Mouse (Mus musculus): ENCODE measurements at regions not wholly inside any gene's neighbourhood (a gene's known extent, or its start where the extent isn't known, plus 50 kb on each side); places are given as distances from the start of the nearest gene placed in this dataset.

GRCm38 (mm10) chr11:112137401-112138020 lies 644.5 kb upstream of the Sox9 start:
- no peak for ATAC-seq (replicated peaks in 1 of 2; ENCODE audit: insufficient read depth in 1 of 2, low FRiP score in 2 of 2, low TSS enrichment in 1 of 2, low read depth in 1 of 2, poor library complexity in 2 of 2, severe bottlenecking in 2 of 2)

GRCm38 (mm10) chr11:112140058-112140457 lies 642.0 kb upstream of the Sox9 start:
- ATAC-seq (replicated peaks in 1 of 2; ENCODE audit: insufficient read depth in 1 of 2, low FRiP score in 2 of 2, low TSS enrichment in 1 of 2, low read depth in 1 of 2, poor library complexity in 2 of 2, severe bottlenecking in 2 of 2) = peak; percentile 51 to 71; a peak in 2 of 4 replicates

GRCm38 (mm10) chr11:112140495-112140894 lies 641.5 kb upstream of the Sox9 start:
- ATAC-seq (replicated peaks in 1 of 2; ENCODE audit: insufficient read depth in 1 of 2, low FRiP score in 2 of 2, low TSS enrichment in 1 of 2, low read depth in 1 of 2, poor library complexity in 2 of 2, severe bottlenecking in 2 of 2) = no peak

GRCm38 (mm10) chr11:112140912-112141311 lies 641.1 kb upstream of the Sox9 start:
- no peak for ATAC-seq (replicated peaks in 1 of 2; ENCODE audit: insufficient read depth in 1 of 2, low FRiP score in 2 of 2, low TSS enrichment in 1 of 2, low read depth in 1 of 2, poor library complexity in 2 of 2, severe bottlenecking in 2 of 2)

- ATAC-seq (replicated peaks in 1 of 2; ENCODE audit: insufficient read depth in 1 of 2, low FRiP score in 2 of 2, low TSS enrichment in 1 of 2, low read depth in 1 of 2, poor library complexity in 2 of 2, severe bottlenecking in 2 of 2) = no peak
Measured at GRCm38 (mm10) chr11:112152051-112152450, 630.0 kb upstream of the Sox9 start.

- ATAC-seq (replicated peaks in 1 of 2; ENCODE audit: insufficient read depth in 1 of 2, low FRiP score in 2 of 2, low TSS enrichment in 1 of 2, low read depth in 1 of 2, poor library complexity in 2 of 2, severe bottlenecking in 2 of 2) = no peak
Measured at GRCm38 (mm10) chr11:112153198-112153597, 628.8 kb upstream of the Sox9 start.

GRCm38 (mm10) chr11:112154712-112155319 lies 627.2 kb upstream of the Sox9 start:
- no peak for ATAC-seq (replicated peaks in 1 of 2; ENCODE audit: insufficient read depth in 1 of 2, low FRiP score in 2 of 2, low TSS enrichment in 1 of 2, low read depth in 1 of 2, poor library complexity in 2 of 2, severe bottlenecking in 2 of 2)

GRCm38 (mm10) chr11:112155339-112155955 lies 626.6 kb upstream of the Sox9 start:
- peak; percentile 48 to 49; a peak in 3 of 4 replicates for ATAC-seq (replicated peaks in 1 of 2; ENCODE audit: insufficient read depth in 1 of 2, low FRiP score in 2 of 2, low TSS enrichment in 1 of 2, low read depth in 1 of 2, poor library complexity in 2 of 2, severe bottlenecking in 2 of 2)

- ATAC-seq (replicated peaks in 1 of 2; ENCODE audit: insufficient read depth in 1 of 2, low FRiP score in 2 of 2, low TSS enrichment in 1 of 2, low read depth in 1 of 2, poor library complexity in 2 of 2, severe bottlenecking in 2 of 2) = no peak
Measured at GRCm38 (mm10) chr11:112163681-112164265, 618.3 kb upstream of the Sox9 start.

- ATAC-seq (replicated peaks in 1 of 2; ENCODE audit: insufficient read depth in 1 of 2, low FRiP score in 2 of 2, low TSS enrichment in 1 of 2, low read depth in 1 of 2, poor library complexity in 2 of 2, severe bottlenecking in 2 of 2) = no peak
Measured at GRCm38 (mm10) chr11:112173585-112173984, 608.4 kb upstream of the Sox9 start.

GRCm38 (mm10) chr11:112175302-112175701 lies 606.7 kb upstream of the Sox9 start:
- ATAC-seq (replicated peaks in 1 of 2; ENCODE audit: insufficient read depth in 1 of 2, low FRiP score in 2 of 2, low TSS enrichment in 1 of 2, low read depth in 1 of 2, poor library complexity in 2 of 2, severe bottlenecking in 2 of 2) = no peak

GRCm38 (mm10) chr11:112180666-112181065 lies 601.4 kb upstream of the Sox9 start:
- no peak for ATAC-seq (replicated peaks in 1 of 2; ENCODE audit: insufficient read depth in 1 of 2, low FRiP score in 2 of 2, low TSS enrichment in 1 of 2, low read depth in 1 of 2, poor library complexity in 2 of 2, severe bottlenecking in 2 of 2)

GRCm38 (mm10) chr11:112197620-112198268 lies 584.3 kb upstream of the Sox9 start:
- ATAC-seq (replicated peaks in 1 of 2; ENCODE audit: insufficient read depth in 1 of 2, low FRiP score in 2 of 2, low TSS enrichment in 1 of 2, low read depth in 1 of 2, poor library complexity in 2 of 2, severe bottlenecking in 2 of 2) = no peak

GRCm38 (mm10) chr11:112204561-112204960 lies 577.5 kb upstream of the Sox9 start:
- no peak for ATAC-seq (replicated peaks in 1 of 2; ENCODE audit: insufficient read depth in 1 of 2, low FRiP score in 2 of 2, low TSS enrichment in 1 of 2, low read depth in 1 of 2, poor library complexity in 2 of 2, severe bottlenecking in 2 of 2)

- peak in 1 of 2 experiments; percentile 62; a peak in 1 of 4 replicates for ATAC-seq (replicated peaks in 1 of 2; ENCODE audit: insufficient read depth in 1 of 2, low FRiP score in 2 of 2, low TSS enrichment in 1 of 2, low read depth in 1 of 2, poor library complexity in 2 of 2, severe bottlenecking in 2 of 2)
Measured at GRCm38 (mm10) chr11:112209414-112209813, 572.6 kb upstream of the Sox9 start.

- no peak for ATAC-seq (replicated peaks in 1 of 2; ENCODE audit: insufficient read depth in 1 of 2, low FRiP score in 2 of 2, low TSS enrichment in 1 of 2, low read depth in 1 of 2, poor library complexity in 2 of 2, severe bottlenecking in 2 of 2)
Measured at GRCm38 (mm10) chr11:112219046-112219720, 562.8 kb upstream of the Sox9 start.

GRCm38 (mm10) chr11:112234492-112235116 lies 547.4 kb upstream of the Sox9 start:
- ATAC-seq (replicated peaks in 1 of 2; ENCODE audit: insufficient read depth in 1 of 2, low FRiP score in 2 of 2, low TSS enrichment in 1 of 2, low read depth in 1 of 2, poor library complexity in 2 of 2, severe bottlenecking in 2 of 2) = no peak
